20 mouse cellular contexts compared by ENCODE assay signal in the genomic region with DNA sequence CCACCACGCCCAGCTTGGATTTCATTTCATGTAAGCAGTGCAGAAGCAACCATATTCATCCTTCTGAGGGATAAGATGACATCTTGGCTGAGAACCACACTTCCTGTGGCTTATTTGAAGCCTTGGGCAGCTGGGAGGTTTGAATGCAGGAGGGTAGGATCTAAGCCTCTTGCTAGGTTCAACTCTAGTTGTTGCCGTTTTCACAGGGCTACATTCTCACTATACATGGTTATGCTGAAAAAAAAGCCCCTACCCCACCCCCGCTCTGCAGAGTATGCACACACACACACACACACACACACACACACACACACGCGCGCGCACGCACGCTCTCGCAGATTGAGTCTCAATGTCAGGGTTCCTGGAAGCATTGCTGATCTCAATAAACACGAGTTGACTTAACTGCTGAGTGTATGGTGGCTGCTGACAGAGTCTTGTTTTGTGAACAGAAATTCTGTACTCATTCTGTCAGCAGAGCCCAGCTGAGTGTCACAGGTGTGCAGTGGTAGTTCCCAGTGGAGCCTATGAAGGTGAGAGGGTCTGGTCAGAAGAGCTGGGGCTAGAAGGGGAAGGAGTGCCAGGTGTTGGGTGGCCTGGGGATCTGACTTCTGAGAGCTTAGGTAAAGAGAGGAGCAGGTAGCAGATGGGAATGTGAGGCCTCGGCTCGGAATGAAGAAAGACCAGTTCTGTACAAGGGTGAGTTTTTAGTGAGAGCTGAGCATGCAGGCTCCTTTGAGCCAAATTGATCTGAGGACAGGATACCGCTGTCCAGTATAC. TPM values are rescaled to one million over a fixed set of nuclear protein-coding genes. Genes with fewer than 3 reads are reported as not detected.
A peak's percentile ranks its signal among the peaks of the same experiment; 100 is the strongest.
DNase-seq lines count a peak whose midpoint lies in the region; ATAC-seq lines count a peak whose summit lies in the region.
"Had no signal": no experiment of that assay in that cellular context is flagged by ENCODE, and none has a peak within 500 bp of the region (broad histone marks: within the 10 kb centered on the region; RNA-seq: fewer than 3 reads in every experiment).

No protein-coding gene starts in this region.

- H3K27ac ChIP-seq in lung, embryonic 16.5 days (ENCODE audit: low read length): peak overlapping the region; percentile 36
- no peak overlapping the region for H3K27ac ChIP-seq in hindbrain, embryonic 11.5 days (ENCODE audit: low read depth, low read length)
- H3K27ac ChIP-seq: hindbrain, embryonic 14.5 days; midbrain, embryonic 10.5 days had no signal

- H3K4me2 ChIP-seq in lung, embryonic 16.5 days (ENCODE audit: low read depth, low read length): no peak overlapping the region
- no peak overlapping the region for H3K4me2 ChIP-seq in hindbrain, embryonic 11.5 days (replicated peaks; ENCODE audit: low read depth, low read length)
- H3K4me2 ChIP-seq: heart, embryonic 12.5 days; hindbrain, embryonic 14.5 days had no signal

- H3K36me3 ChIP-seq in lung, embryonic 16.5 days (ENCODE audit: control insufficient read depth, insufficient read depth, low read length): peaks cover 6% of the 10 kb centered on the region
- H3K36me3 ChIP-seq in hindbrain, embryonic 11.5 days (ENCODE audit: control insufficient read depth, insufficient read depth, low read length): peaks cover 7% of the 10 kb centered on the region; the same call in 1 of the 2 replicates

- no peaks in the 10 kb centered on the region for H3K27me3 ChIP-seq in lung, embryonic 16.5 days (ENCODE audit: control insufficient read depth, insufficient read depth, low read depth, low read length)
- no peaks in the 10 kb centered on the region for H3K27me3 ChIP-seq in hindbrain, embryonic 11.5 days (ENCODE audit: control insufficient read depth, insufficient read depth, low read length)

- H3K4me3 ChIP-seq in lung, embryonic 16.5 days (ENCODE audit: low read length): no peak overlapping the region
- no peak overlapping the region for H3K4me3 ChIP-seq in hindbrain, embryonic 11.5 days (ENCODE audit: low read depth, low read length)
- H3K4me3 ChIP-seq: heart, embryonic 12.5 days; midbrain, embryonic 10.5 days; myocyte had no signal

- 77% methylated on average over 14 of the region's 14 CpGs for WGBS in lung, embryonic 16.5 days
- WGBS in hindbrain, embryonic 11.5 days: 93% methylated on average over 14 of the region's 14 CpGs

- ATAC-seq in lung, embryonic 16.5 days (ENCODE audit: low read depth): peak; percentile 46; the same call in 1 of the 2 replicates
- peak; percentile 5 for ATAC-seq in activated CD4-positive, CD25-positive, alpha-beta regulatory T cell, adult 4 months
- ATAC-seq in hindbrain, embryonic 11.5 days (ENCODE audit: low FRiP score): no peak
- ATAC-seq: forebrain, embryonic 14.5 days; inflammation-experienced regulatory T-cells, adult 6 months; midbrain, embryonic 16.5 days had no signal

- DNase-seq in embryo, embryonic 10 days (ENCODE audit: low spot score): peak; percentile 19
- no peak for DNase-seq in embryo, embryonic 9.5 days (ENCODE audit: extremely low spot score)
- DNase-seq in lung, postnatal 14 days: no peak
- peak; percentile 71 for DNase-seq in thymus, postnatal 14 days
- DNase-seq in left cerebral cortex, adult 8-10 months (ENCODE audit: low spot score in 2 of 2): no peak
- DNase-seq in hindbrain, embryonic 11.5 days (ENCODE audit: low spot score): no peak
- DNase-seq: adrenal gland, postnatal 14 days; cerebellum, adult 2 months; cerebellum, postnatal 25 days; embryo, embryonic 11 days; kidney, adult 18-20 months had no signal

- no peaks in the 10 kb centered on the region for H3K9me3 ChIP-seq in lung, embryonic 16.5 days (ENCODE audit: control insufficient read depth, low read length)
- no peaks in the 10 kb centered on the region for H3K9me3 ChIP-seq in hindbrain, embryonic 11.5 days (ENCODE audit: control insufficient read depth, low read length)
- H3K9me3 ChIP-seq: heart, embryonic 12.5 days; midbrain, embryonic 10.5 days had no signal

- peaks cover 15% of the 10 kb centered on the region for H3K4me1 ChIP-seq in lung, embryonic 16.5 days (replicated peaks; ENCODE audit: control insufficient read depth, insufficient read depth, low read length)
- H3K4me1 ChIP-seq in hindbrain, embryonic 11.5 days (replicated peaks; ENCODE audit: control insufficient read depth, insufficient read depth, low read length): peaks cover 4% of the 10 kb centered on the region; the same call in 1 of the 2 replicates

- H3K9ac ChIP-seq in lung, embryonic 16.5 days (ENCODE audit: low read length): no peak overlapping the region
- no peak overlapping the region for H3K9ac ChIP-seq in hindbrain, embryonic 11.5 days (ENCODE audit: low read depth, low read length)
- H3K9ac ChIP-seq: heart, embryonic 12.5 days; hindbrain, embryonic 14.5 days had no signal

RNA-seq across cellular contexts. Expression of a gene that starts 5.1 kb away (rescaled TPM):
- 4.0 and 4.5 TPM in 2 replicates for polyA plus RNA-seq in lung, embryonic 16.5 days (2015; fragmentation: Nextera tagmentation; extraction: Ambion mirVana)
- 1 to 10 TPM; 1.4 to 2.6 TPM for polyA plus RNA-seq in activated CD4-positive, CD25-positive, alpha-beta regulatory T cell, adult 4 months (2017; shearing (Covaris generic))
- 1 to 10 TPM; 6.4 to 7.8 (median 7.6) TPM for total RNA-seq in left cerebral cortex, adult 8-10 months (2022)
- polyA plus RNA-seq in hindbrain, embryonic 11.5 days (2014; fragmentation: Nextera tagmentation; extraction: Ambion mirVana): 1.8 and 3.0 TPM in 2 replicates

RNA-seq across cellular contexts. Expression of a gene that starts 5.2 kb away (rescaled TPM):
- polyA plus RNA-seq in lung, embryonic 16.5 days (2015; fragmentation: Nextera tagmentation; extraction: Ambion mirVana): 14.1 and 14.3 TPM in 2 replicates
- polyA plus RNA-seq in activated CD4-positive, CD25-positive, alpha-beta regulatory T cell, adult 4 months (2017; shearing (Covaris generic)): 10 to 100 TPM; 11.4 to 11.9 TPM
- 1 to 10 TPM; 4.9 to 5.7 (median 5.3) TPM for total RNA-seq in left cerebral cortex, adult 8-10 months (2022)
- polyA plus RNA-seq in hindbrain, embryonic 11.5 days (2014; fragmentation: Nextera tagmentation; extraction: Ambion mirVana): 13.0 and 14.9 TPM in 2 replicates

Comparison
In these comparisons a context has a peak if more than half of its experiments do, and no peak if none do; other contexts are left out.
1. DNase-seq: peak in embryo, embryonic 10 days (single experiment) and thymus, postnatal 14 days (single experiment); none in embryo, embryonic 9.5 days (single experiment), lung, postnatal 14 days (single experiment), left cerebral cortex, adult 8-10 months (0 of 2) and hindbrain, embryonic 11.5 days (single experiment).